Mouse (Mus musculus) intestine, embryonic 16.5 days (tissue): ENCODE measurements around the gene Ezh1. TPM values are rescaled to one million over a fixed set of nuclear protein-coding genes. Genes with fewer than 3 reads are reported as not detected.

Experiments used
- ATAC-seq: fragments of 200-750 bp; cut with Nextera tagmentation; 2 replicates; pipeline ENCODE4 v1.8.0; 2017; ENCODE audit warnings: moderate TSS enrichment, moderate library complexity
- H3K27ac ChIP-seq: fragments of 300-500 bp; sonication (generic); 2 replicates; pipeline ENCODE4 v1.5.1; 2014; ENCODE audit warnings: mild to moderate bottlenecking, low read length
- H3K27me3 ChIP-seq: fragments of 300-500 bp; sonication (generic); replicated peaks from 2 replicates; pipeline ENCODE4 v1.6.1; 2014; ENCODE audit warnings: low read length, control low read depth, mixed read lengths; ENCODE audit not compliant: control insufficient read depth, insufficient read depth
- H3K36me3 ChIP-seq: fragments of 300-500 bp; sonication (generic); 2 replicates; pipeline ENCODE4 v1.6.1; 2014; ENCODE audit warnings: low read length, control low read depth; ENCODE audit not compliant: control insufficient read depth, insufficient read depth
- H3K4me1 ChIP-seq: fragments of 300-500 bp; sonication (generic); 2 replicates; pipeline ENCODE4 v1.6.1; 2014; ENCODE audit warnings: low read length, control low read depth, mixed read lengths; ENCODE audit not compliant: control insufficient read depth, insufficient read depth
- H3K4me2 ChIP-seq: fragments of 300-500 bp; sonication (generic); 2 replicates; pipeline ENCODE4 v1.6.1; 2014; ENCODE audit warnings: low read depth, low read length, control low read depth
- H3K4me3 ChIP-seq: fragments of 300-500 bp; sonication (generic); 2 replicates; pipeline ENCODE4 v1.5.1; 2014; ENCODE audit warnings: mild to moderate bottlenecking, low read length
- H3K9ac ChIP-seq: fragments of 300-500 bp; sonication (generic); 2 replicates; pipeline ENCODE4 v1.6.1; 2014; ENCODE audit warnings: low read depth, low read length
- H3K9me3 ChIP-seq: fragments of 300-500 bp; sonication (generic); 2 replicates; pipeline ENCODE4 v1.6.1; 2016; ENCODE audit warnings: low read length, control low read depth; ENCODE audit not compliant: control insufficient read depth
- WGBS: fragments of 180-500 bp; shearing (Covaris S2); extraction: QIAGEN DNeasy Blood & Tissue Kit; methylation state at CpG from one replicate; pipeline ENCODE4 v1.1.7; 2014; 5-methylcytosine and 5-hydroxymethylcytosine counted together
- polyA plus RNA-seq: library from polyadenylated mRNA; unstranded; fragments of >200 nt; fragmentation: Nextera tagmentation; extraction: Ambion mirVana; gene quantifications from 2 replicates; pipeline ENCODE4 v1.2.1, GENCODE M21; 2015

Gene Ezh1
- polyA plus RNA-seq, 1 experiment from 2014 or later = 16.2 TPM

DNA sequence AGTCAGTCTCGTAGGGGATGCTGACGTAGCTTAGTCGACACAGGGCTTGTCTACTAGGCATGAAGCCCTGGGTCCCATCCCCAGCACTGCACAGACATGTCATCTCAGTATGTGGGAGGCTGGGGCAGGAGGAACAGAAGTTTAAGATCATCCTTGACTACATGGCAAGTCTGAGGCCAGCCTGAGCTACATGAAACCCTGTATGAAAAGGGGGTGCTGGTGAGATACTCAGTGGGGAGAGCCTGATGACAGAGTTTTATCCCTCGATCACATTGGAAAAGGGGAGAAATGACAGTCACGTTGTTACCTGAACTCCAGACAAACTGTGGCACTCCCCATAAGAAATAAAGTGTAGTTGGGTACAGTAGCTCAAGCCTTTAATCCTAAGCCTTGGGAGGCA, 38.7 kb downstream of the Ezh1 start:
- Histone ChIP-seq H3K36me3 (no peaks in the 10 kb centered on the region), H3K4me3 (no peak overlapping the region), H3K9me3 (no peaks in the 10 kb centered on the region), H3K27me3 (no peaks in the 10 kb centered on the region), H3K9ac (no peak overlapping the region), H3K4me2 (no peak overlapping the region), H3K27ac (no peak overlapping the region), H3K4me1 (peaks cover 25% of the 10 kb centered on the region)
- no peak for ATAC-seq
- 90% methylated on average over 5 of the region's 5 CpGs for WGBS

DNA sequence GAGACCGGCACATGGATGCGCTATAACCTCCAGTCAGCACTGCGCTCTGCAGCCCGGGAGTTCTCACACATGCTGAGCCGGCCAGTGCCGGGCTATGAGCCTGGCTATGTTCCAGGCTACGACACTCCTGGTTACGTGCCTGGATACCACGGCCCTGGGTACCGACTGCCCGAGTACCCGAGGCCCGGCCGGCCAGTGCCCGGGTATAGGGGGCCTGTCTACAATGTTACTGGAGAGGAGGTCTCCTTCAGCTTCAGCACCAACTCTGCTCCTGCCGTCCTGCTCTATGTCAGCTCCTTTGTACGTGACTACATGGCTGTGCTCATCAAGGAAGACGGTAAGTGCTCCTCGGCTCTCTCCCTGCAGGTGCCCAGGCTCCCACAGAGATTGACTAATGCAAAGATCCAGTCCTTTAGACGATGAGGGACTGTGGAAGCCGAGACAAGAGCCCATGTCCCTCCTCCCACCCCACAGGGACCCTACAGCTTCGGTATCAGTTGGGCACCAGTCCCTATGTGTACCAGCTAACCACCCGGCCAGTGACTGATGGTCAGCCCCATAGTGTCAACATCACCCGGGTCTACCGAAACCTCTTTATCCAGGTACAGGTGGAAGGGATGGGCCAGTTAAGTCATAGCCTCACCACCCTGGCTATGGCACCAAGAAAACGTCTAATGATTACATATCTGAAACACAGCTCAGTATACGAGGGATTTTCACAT, 39.6 kb downstream of the Ezh1 start:
- 85% methylated on average over 27 of the region's 27 CpGs for WGBS
- no peak for ATAC-seq

DNA sequence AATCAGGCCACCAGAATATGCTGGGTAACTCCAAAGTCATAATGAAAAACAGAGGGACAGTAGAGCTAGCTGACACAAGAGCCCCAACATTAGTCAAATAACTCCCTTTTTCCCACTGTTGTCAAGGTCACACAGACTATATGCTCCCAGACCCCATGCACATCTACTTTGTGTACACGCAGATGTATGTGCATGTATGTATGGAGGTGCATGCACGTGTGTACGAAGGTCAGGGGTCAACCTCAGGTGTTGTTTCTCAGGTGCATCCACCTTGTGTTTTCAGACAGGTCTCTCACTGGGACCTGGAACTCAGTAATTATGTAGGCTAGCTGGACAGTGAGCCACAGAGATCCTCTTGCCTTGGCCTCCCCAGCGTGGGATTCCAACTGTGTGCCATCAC, 40.8 kb downstream of the Ezh1 start:
- no peak for ATAC-seq

More for the DNA sequence above, 39.6 kb downstream of the Ezh1 start:
- H3K4me3 ChIP-seq = no peak overlapping the region
- no peak overlapping the region for H3K4me2 ChIP-seq
- H3K4me1 ChIP-seq = peaks cover 25% of the 10 kb centered on the region
- no peaks in the 10 kb centered on the region for H3K27me3 ChIP-seq
- H3K9me3 ChIP-seq = no peaks in the 10 kb centered on the region
- H3K36me3 ChIP-seq = no peaks in the 10 kb centered on the region
- no peak overlapping the region for H3K9ac ChIP-seq
- H3K27ac ChIP-seq = no peak overlapping the region

DNA sequence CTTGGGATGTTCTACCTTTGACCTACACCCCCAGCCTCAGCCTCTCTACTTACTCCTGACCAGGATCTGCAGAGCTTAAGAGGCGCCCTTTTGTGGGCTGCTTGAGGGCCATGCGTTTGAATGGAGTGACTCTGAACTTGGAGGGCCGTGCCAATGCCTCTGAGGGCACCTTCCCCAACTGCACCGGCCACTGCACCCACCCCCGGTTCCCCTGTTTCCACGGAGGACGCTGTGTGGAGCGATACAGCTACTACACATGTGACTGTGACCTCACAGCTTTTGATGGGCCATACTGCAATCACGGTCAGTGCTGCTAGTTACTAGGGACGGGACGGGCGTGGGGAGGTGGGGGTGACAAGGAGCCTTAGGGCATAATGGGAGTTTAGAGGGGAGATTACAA, 41.3 kb downstream of the Ezh1 start:
- Histone ChIP-seq H3K4me3 (no peak overlapping the region), H3K9ac (no peak overlapping the region), H3K27me3 (no peaks in the 10 kb centered on the region), H3K4me2 (no peak overlapping the region), H3K4me1 (peaks cover 15% of the 10 kb centered on the region; the same call in 1 of the 2 replicates), H3K36me3 (no peaks in the 10 kb centered on the region), H3K9me3 (no peaks in the 10 kb centered on the region), H3K27ac (no peak overlapping the region)
- 87% methylated on average over 12 of the region's 12 CpGs for WGBS
- ATAC-seq = no peak

More for the DNA sequence above, 40.8 kb downstream of the Ezh1 start:
- no peak overlapping the region for H3K9ac ChIP-seq
- H3K9me3 ChIP-seq = no peaks in the 10 kb centered on the region
- 88% methylated on average over 4 of the region's 4 CpGs for WGBS
- H3K4me3 ChIP-seq = no peak overlapping the region
- no peak overlapping the region for H3K27ac ChIP-seq
- H3K27me3 ChIP-seq = no peaks in the 10 kb centered on the region
- H3K4me2 ChIP-seq = no peak overlapping the region
- peaks cover 16% of the 10 kb centered on the region for H3K4me1 ChIP-seq
- H3K36me3 ChIP-seq = no peaks in the 10 kb centered on the region

DNA sequence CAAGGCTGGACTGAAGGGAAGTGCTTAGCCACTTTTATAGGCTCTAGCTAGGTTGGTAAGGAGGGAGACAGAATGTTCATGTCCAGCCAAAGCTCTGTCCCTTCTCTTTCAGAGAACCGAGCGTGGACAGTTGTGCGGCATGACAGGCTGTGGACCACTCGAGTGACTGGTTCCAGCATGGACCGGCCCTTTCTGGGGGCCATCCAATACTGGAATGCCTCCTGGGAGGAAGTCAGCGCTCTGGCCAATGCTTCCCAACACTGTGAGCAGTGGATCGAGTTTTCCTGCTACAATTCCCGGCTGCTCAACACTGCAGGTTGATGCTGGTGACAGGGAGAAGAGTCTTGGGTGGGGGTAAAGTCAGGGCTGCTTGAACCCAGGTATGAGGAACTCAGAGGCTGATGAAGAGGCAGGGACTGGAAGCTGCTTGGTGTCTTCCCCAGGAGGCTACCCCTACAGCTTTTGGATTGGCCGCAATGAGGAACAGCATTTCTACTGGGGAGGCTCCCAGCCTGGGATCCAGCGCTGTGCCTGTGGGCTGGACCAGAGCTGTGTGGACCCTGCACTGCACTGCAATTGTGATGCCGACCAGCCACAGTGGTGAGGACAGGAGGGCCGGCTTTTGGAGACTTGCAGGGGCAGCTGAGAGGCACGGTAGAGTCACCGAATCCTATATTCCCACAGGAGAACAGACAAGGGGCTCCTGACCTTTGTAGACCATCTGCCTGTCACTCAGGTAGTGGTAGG, 43.3 kb downstream of the Ezh1 start:
- H3K9ac ChIP-seq = no peak overlapping the region
- H3K27me3 ChIP-seq = peaks cover 4% of the 10 kb centered on the region; the same call in 1 of the 2 replicates
- 77% methylated on average over 14 of the region's 14 CpGs for WGBS
- no peaks in the 10 kb centered on the region for H3K4me1 ChIP-seq
- H3K27ac ChIP-seq = no peak overlapping the region
- no peak overlapping the region for H3K4me2 ChIP-seq
- H3K36me3 ChIP-seq = no peaks in the 10 kb centered on the region
- no peaks in the 10 kb centered on the region for H3K9me3 ChIP-seq
- ATAC-seq = no peak
- no peak overlapping the region for H3K4me3 ChIP-seq

DNA sequence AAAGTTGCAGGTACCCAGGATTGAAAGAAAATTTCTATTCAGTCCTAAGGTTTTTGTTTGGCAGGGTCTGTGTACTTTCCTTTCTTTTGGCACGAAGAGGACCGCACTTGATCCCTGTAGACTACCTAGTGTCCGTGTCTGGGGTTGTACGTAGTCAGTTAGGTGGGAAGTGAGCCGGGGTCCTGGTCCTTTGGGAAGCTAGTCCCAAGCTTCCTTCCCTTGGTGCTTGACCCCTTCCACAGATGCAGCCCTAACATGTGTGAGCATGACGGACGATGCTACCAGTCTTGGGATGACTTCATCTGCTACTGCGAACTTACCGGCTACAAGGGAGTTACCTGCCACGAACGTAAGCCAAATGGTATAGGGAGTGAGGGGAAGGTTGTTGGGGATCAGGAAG, 44.3 kb downstream of the Ezh1 start:
- Histone ChIP-seq H3K4me1 (peaks cover 2% of the 10 kb centered on the region; the same call in 1 of the 2 replicates), H3K9me3 (no peaks in the 10 kb centered on the region), H3K36me3 (no peaks in the 10 kb centered on the region), H3K4me3 (no peak overlapping the region), H3K9ac (no peak overlapping the region), H3K4me2 (no peak overlapping the region), H3K27ac (no peak overlapping the region), H3K27me3 (peaks cover 4% of the 10 kb centered on the region; the same call in 1 of the 2 replicates)
- ATAC-seq = no peak
- WGBS = 92% methylated on average over 11 of the region's 11 CpGs

DNA sequence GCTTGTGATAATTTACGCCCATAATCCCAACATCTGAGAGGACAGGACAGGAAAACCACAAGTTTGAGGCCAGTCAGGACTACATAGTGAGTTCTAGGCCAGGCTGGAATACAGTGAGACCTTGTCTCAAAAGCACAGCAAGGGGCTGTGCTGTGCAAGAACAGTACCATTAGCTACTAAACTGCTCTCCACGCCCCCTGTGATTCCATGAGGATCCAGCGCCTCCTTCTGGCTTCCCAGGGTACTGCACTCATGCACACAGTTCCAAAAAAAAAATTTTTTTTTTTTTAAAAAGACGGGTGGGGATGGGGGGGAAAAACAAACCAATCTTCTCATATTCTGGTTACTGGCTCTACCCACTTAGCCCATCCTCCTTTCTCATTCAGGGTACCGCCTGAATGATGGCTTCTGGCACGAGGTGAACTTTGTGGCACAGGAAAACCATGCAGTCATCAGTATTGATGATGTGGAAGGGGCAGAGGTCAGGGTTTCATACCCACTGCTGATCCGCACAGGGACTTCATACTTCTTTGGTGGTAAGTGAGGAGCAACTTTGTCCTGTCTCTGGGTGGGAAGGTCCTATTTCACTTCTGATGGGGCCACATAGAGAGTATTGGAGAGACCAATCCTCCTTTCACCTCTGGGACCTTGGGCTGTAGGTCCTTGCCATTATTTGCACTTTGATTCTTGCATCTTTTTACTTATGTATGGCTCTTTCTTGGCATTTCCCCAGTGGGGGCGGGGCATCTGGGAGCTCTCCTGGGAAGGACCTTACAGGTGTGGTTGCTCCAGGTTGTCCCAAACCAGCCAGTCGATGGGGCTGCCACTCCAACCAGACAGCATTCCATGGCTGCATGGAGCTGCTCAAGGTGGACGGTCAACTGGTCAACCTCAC, 45.2 kb downstream of the Ezh1 start:
- Histone ChIP-seq H3K4me2 (no peak overlapping the region), H3K36me3 (no peaks in the 10 kb centered on the region), H3K4me1 (peaks cover 9% of the 10 kb centered on the region; the same call in 1 of the 2 replicates), H3K9ac (no peak overlapping the region), H3K27me3 (peaks cover 4% of the 10 kb centered on the region; the same call in 1 of the 2 replicates), H3K27ac (no peak overlapping the region), H3K9me3 (no peaks in the 10 kb centered on the region), H3K4me3 (no peak overlapping the region)
- peak; percentile 29; the same call in 1 of the 2 replicates for ATAC-seq
- WGBS = 42% methylated on average over 10 of the region's 10 CpGs

DNA sequence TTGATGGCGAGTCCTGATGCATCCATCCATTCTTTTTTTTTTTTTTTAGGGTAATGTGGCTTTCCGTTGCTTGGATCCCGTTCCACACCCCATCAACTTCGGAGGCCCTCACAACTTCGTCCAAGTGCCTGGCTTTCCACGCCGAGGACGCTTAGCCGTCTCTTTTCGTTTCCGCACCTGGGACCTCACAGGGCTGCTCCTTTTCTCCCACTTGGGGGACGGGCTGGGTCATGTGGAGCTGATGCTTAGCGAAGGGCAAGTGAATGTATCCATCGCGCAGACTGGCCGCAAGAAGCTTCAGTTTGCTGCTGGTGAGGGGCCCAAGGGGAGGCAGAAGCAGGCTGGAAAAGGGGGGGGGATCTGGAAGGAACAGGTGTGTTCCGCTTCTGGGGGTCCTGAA, 46.0 kb downstream of the Ezh1 start:
- Histone ChIP-seq H3K4me2 (no peak overlapping the region), H3K27ac (no peak overlapping the region), H3K27me3 (peaks cover 4% of the 10 kb centered on the region; the same call in 1 of the 2 replicates), H3K9ac (no peak overlapping the region), H3K4me3 (no peak overlapping the region), H3K4me1 (peaks cover 13% of the 10 kb centered on the region), H3K36me3 (no peaks in the 10 kb centered on the region), H3K9me3 (no peaks in the 10 kb centered on the region)
- 48% methylated on average over 17 of the region's 17 CpGs for WGBS
- no peak for ATAC-seq

DNA sequence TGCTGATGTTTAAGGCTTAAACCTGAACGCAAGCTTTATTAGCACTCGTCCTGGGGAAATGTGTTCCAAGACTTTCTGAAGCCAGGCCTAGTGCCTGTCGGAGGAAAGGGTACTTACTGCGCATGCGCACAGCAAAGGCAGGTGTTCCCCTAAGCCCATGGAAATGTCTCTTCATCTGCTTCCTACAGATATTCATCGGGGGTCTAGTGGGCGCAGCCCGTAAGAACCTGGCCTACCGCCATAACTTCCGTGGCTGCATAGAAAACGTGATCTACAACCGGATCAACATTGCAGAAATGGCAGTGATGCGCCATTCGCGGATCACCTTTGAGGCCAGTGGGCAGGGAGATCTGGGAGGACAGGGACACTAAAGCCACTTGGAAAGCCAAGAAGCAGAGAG, 47.0 kb downstream of the Ezh1 start:
- no peak overlapping the region for H3K4me3 ChIP-seq
- H3K27me3 ChIP-seq = peaks cover 4% of the 10 kb centered on the region; the same call in 1 of the 2 replicates
- no peaks in the 10 kb centered on the region for H3K36me3 ChIP-seq
- no peaks in the 10 kb centered on the region for H3K9me3 ChIP-seq
- ATAC-seq = no peak
- 79% methylated on average over 15 of the region's 15 CpGs for WGBS
- H3K27ac ChIP-seq = no peak overlapping the region
- H3K4me1 ChIP-seq = peaks cover 22% of the 10 kb centered on the region
- no peak overlapping the region for H3K4me2 ChIP-seq
- no peak overlapping the region for H3K9ac ChIP-seq
